Mouse (Mus musculus): ENCODE measurements at regions not wholly inside any gene's neighbourhood (a gene's known extent, or its start where the extent isn't known, plus 50 kb on each side); places are given as distances from the start of the nearest gene placed in this dataset.

GRCm38 (mm10) chr6:41121641-41122040, 86.3 kb upstream of the 2210010C04Rik start:
- ATAC-seq, result peak; percentile 30

- ATAC-seq, result no peak
These were observed 83.9 kb upstream of the 2210010C04Rik start for GRCm38 (mm10) chr6:41119176-41119575.

- peak; percentile 60 for ATAC-seq
These were observed 83.1 kb upstream of the 2210010C04Rik start for GRCm38 (mm10) chr6:41118201-41118976.

- no peak for ATAC-seq
These were observed 78.6 kb upstream of the 2210010C04Rik start for GRCm38 (mm10) chr6:41113943-41114342.

GRCm38 (mm10) chr6:41112861-41113610, 77.7 kb upstream of the 2210010C04Rik start:
- peak; percentile 79 for ATAC-seq

GRCm38 (mm10) chr6:41111829-41112228, 76.5 kb upstream of the 2210010C04Rik start:
- no peak for ATAC-seq

- peak; percentile 46 for ATAC-seq
These were observed 73.6 kb upstream of the 2210010C04Rik start for GRCm38 (mm10) chr6:41108897-41109296.

GRCm38 (mm10) chr6:41103689-41104400, 68.5 kb upstream of the 2210010C04Rik start:
- ATAC-seq, result peak; percentile 69

- ATAC-seq, result no peak
These were observed 66.7 kb upstream of the 2210010C04Rik start for GRCm38 (mm10) chr6:41101997-41102396.

- no peak for ATAC-seq
These were observed 64.9 kb upstream of the 2210010C04Rik start for GRCm38 (mm10) chr6:41100258-41100657.

- peak; percentile 61 for ATAC-seq
These were observed 56.0 kb upstream of the 2210010C04Rik start for GRCm38 (mm10) chr6:41091177-41091829.

All from CD4-positive, CD25-positive, alpha-beta regulatory T cell, adult 4 months (primary cell).